Mouse (Mus musculus) left cerebral cortex, adult 2 months (tissue): Measurements from ENCODE around the gene Slc46a2. TPM values are rescaled to one million over a fixed set of nuclear protein-coding genes. Genes with fewer than 3 reads are reported as not detected.

Experiments used
- DNase-seq, 2 experiments: peaks; one replicate each; pipeline ENCODE4 v3.0.0; 2021 to 2022; ENCODE audit warnings: low spot score in 2 of 2, mixed read lengths in 1 of 2; ENCODE audit errors: extremely low spot score in 1 of 2
- H3K27ac ChIP-seq: fragments of 200-600 bp; 2 replicates; pipeline ENCODE4 v1.8.1; 2022
- H3K4me3 ChIP-seq: fragments of 200-600 bp; 2 replicates; pipeline ENCODE4 v1.8.1; 2022
- CTCF ChIP-seq: fragments of 200-600 bp; IDR thresholded peaks from 2 replicates; pipeline ENCODE4 v1.8.1; 2022; ENCODE audit warnings: antibody characterized with exemption, mild to moderate bottlenecking, moderate library complexity
- intact Hi-C: fragments of 180-260 bp; cut with DNase I; formaldehyde crosslinking; loops from one replicate; pipeline ENCODE4 v1.15.1; 2025
- total RNA-seq, 2 experiments: library from RNA; stranded (reverse); gene quantifications; 2 replicates each; pipeline ENCODE4 v1.2.3; 2021

Slc46a2 gene
- total RNA-seq, 2 experiments from 2014 or later: not detected

DNA sequence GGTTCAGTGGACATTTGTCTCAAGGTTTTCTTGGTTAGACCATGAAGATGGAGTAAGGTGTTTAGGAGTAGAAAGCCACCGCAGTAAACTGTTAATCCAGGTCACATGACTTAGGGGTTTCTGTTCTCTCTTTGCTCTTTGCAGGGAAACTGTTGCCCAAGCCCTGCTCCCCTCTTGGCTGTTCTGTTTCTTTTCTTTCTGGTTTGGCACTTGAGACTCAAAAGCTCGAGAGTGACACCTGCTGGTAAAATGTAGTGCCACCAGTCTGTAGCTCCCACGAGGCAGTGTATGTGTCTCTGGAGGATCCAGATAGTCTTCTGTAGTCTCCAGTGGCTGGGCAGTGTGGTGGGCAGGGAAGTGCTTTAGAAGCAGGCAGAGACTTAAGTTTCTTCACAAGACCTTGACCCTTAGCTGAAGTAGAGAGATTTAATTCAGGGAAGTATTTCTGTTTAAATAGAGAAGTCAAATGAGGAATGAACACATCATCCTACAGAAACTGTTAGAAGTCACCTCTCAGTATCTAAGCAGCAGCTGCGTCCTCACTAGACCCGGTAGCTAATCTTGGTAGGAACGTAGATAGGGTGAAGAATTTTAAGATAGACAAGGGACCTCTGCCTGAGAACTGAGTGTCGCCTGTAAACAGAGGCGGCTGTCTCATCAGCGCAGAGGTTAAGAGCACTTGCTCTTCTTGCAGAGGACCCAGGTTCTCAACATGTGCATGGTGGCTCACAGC is 43.8 kb downstream of the Slc46a2 start:
- peak; percentile 79 to 80 for DNase-seq
- TF ChIP-seq CTCF: peak; percentile 92
- intact Hi-C loops: loop anchor here (1.0 to 5.0 kb wide), 3 partner anchors 85 to 489 kb away; partner anchors contain the start of gene E130308A19Rik
- Histone ChIP-seq H3K27ac (no peak overlapping the region), H3K4me3 (no peak overlapping the region)

GRCm38 (mm10) chr4:59870433-59870832 is 44.4 kb downstream of the Slc46a2 start:
- TF ChIP-seq CTCF: no peak
- peak overlapping the region; percentile 38 for H3K27ac ChIP-seq
- DNase-seq: no peak
- intact Hi-C loops: loop anchor here (5.0 kb wide), 2 partner anchors 243 to 488 kb away; partner anchors contain the start of gene E130308A19Rik
- H3K4me3 ChIP-seq: no peak overlapping the region

- intact Hi-C loops: loop anchor here (2.0 to 5.0 kb wide), 3 partner anchors 65 to 487 kb away; partner anchors contain the start of genes E130308A19Rik and Snx30
- no peak for TF ChIP-seq CTCF
- no peak overlapping the region for H3K27ac ChIP-seq
- peak in 1 of 2 experiments; percentile 43 for DNase-seq
- no peak overlapping the region for H3K4me3 ChIP-seq
Measured at GRCm38 (mm10) chr4:59869488-59870057, 45.3 kb downstream of the Slc46a2 start.

DNA sequence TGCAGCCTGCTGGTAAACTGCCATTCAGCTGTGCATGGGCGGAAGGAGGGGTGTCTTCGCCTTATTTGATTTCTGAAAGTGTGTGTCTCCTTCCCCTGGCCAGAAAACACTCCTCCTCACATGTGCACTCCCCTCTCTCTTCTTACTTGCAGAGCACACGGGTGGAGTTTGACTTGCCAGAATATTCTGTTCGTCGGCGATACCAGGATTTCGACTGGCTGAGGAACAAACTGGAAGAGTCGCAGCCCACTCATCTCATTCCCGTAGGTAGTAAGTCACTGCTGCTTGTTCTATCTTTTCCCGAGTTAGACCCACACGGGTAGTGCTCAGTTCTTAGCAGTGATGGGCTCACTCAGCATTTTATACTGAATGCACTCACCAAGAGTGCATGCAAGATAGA is 46.8 kb downstream of the Slc46a2 start:
- no peak for TF ChIP-seq CTCF
- intact Hi-C loops: loop anchor here (2.0 kb wide), 1 partner anchor 63 kb away; the partner anchor contains the start of gene Snx30
- no peak overlapping the region for H3K27ac ChIP-seq
- DNase-seq: peak; percentile 42 to 47
- no peak overlapping the region for H3K4me3 ChIP-seq

DNA sequence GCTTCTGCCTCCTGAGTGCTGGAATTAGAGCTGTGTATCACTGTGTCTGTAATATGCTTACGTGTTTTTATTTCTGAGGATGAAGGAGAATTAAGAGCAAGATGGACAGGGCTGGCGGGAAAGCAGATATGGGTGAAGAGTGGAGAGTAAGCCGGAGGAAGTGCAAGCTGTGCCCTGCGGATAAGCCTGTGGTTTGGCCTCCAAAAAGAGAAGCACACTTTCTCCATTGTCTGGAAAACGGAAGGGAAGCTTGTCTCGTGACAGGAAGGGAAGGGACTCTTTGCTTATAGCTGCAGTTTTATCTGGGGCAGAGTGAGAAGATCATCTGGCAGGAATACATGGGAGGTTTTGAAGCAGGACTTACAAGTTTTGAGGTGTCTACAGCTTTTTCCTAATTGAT is 51.0 kb downstream of the Slc46a2 start:
- Histone ChIP-seq H3K27ac (no peak overlapping the region), H3K4me3 (no peak overlapping the region)
- intact Hi-C loops: no loop called here
- no peak for DNase-seq
- no peak for TF ChIP-seq CTCF

DNA sequence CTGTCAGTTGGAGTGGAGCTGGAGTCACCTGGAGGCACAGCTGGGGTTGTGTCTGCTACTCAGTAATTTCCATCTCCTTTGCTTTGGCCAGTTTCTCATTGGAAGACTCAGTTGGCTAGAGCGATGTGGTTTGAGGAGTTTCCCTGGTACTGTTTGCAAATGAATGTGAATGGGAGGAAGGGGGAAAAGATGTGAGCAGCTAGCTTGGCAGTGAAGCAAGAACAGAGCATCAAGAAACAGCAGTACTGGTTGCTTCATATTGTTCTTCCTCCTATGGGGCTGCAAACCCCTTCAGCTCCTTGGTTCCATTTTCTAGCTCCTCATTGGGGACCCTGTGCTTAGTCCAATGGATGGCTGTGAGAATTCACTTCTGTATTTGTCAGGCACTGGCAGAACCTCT is 52.5 kb downstream of the Slc46a2 start:
- TF ChIP-seq CTCF: no peak
- intact Hi-C loops: no loop called here
- no peak overlapping the region for H3K27ac ChIP-seq

GRCm38 (mm10) chr4:59861871-59862270 is 53.0 kb downstream of the Slc46a2 start:
- no peak for TF ChIP-seq CTCF
- no peak overlapping the region for H3K27ac ChIP-seq
- intact Hi-C loops: no loop called here
- DNase-seq: no peak
- H3K4me3 ChIP-seq: no peak overlapping the region

More for the DNA sequence above, 52.5 kb downstream of the Slc46a2 start:
- H3K4me3 ChIP-seq: no peak overlapping the region
- DNase-seq: no peak

GRCm38 (mm10) chr4:59860431-59860830 is 54.4 kb downstream of the Slc46a2 start:
- H3K27ac ChIP-seq: peak overlapping the region; percentile 76; the same call in 1 of the 2 replicates
- H3K4me3 ChIP-seq: no peak overlapping the region
- no peak for TF ChIP-seq CTCF
- DNase-seq: no peak
- intact Hi-C loops: no loop called here

DNA sequence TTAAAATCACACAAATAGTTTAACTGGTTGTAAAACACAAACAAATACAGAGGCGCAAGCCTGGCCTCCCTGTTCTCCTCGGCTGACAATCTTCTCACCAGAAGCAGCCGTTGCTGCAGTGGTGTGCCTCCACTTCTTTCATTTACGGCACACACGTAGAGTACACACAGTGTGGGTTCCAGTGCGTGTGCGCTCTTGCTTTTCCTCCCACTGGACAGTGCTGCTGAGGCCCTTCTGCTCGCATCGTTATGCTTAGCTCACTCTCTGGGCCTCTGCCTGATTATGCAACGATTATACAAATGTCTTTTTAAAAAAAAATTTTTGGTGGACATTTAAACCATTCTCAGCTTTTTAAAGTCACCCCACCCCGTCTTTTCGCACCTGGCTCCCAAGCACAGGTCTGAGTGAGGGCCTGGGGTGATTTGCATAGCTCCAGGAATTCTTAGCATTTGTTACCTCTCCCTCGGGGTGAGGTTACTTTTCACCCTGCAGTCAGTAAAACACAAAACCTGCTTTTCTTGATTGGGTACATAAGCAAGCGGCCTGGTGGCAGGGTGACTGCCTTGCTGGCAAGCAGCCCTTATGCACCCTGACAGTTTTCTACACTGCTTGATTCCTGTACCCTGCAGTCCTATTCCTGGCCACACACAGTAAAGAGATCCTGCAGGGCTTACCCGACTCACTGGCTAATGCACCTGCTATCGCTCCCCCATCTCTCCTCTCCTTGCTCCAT is 55.0 kb downstream of the Slc46a2 start:
- intact Hi-C loops: no loop called here
- TF ChIP-seq CTCF: no peak
- Histone ChIP-seq H3K4me3 (no peak overlapping the region), H3K27ac (peak overlapping the region; percentile 76)
- no peak for DNase-seq

Other genes starting within 250 kb of the Slc46a2 start
- 10 to 100 TPM; 22.3 to 23.1 TPM for gene Inip, start 113.5 kb downstream of the Slc46a2 start, total RNA-seq
- 10 to 100 TPM; 33.4 to 37.2 TPM for gene Snx30, start 109.2 kb downstream of the Slc46a2 start, total RNA-seq
- not detected for gene Mup4, start 45.7 kb upstream of the Slc46a2 start, total RNA-seq
- gene Mup6, start 49.2 kb upstream of the Slc46a2 start, total RNA-seq: not detected
- not detected for gene Mup7, start 155.4 kb upstream of the Slc46a2 start, total RNA-seq
- gene Mup2, start 239.2 kb upstream of the Slc46a2 start, total RNA-seq: not detected